13 mouse cellular contexts compared by ENCODE assay signal in the genomic region with DNA sequence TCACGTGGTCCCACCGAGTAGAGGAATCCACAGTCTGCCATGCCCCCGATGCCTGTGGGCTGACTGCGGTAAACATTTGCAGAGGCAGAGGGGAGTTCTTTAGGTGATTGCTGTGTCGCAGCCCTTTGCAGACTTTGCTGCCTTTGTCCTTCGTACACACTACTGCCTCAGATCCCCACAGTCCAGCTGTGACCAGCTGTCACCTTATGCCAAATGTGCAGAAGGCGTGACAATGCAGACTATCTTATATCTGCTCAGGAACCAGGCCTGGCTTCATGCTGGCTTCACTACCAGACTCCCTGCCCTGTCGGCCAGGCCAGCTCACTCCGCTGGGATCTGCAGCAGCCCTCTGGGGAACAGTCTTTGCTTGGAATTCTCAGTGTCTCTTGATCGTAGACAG. TPM values are rescaled to one million over a fixed set of nuclear protein-coding genes. Genes with fewer than 3 reads are reported as not detected.
DNase-seq lines count a peak whose midpoint lies in the region; ATAC-seq lines count a peak whose summit lies in the region.
"Had no signal": no experiment of that assay in that cellular context is flagged by ENCODE, and none has a peak within 500 bp of the region (broad histone marks: within the 10 kb centered on the region; RNA-seq: fewer than 3 reads in every experiment).

No protein-coding gene starts in this region.

- no peak overlapping the region for H3K9ac ChIP-seq in hindbrain, embryonic 11.5 days (ENCODE audit: low read depth, low read length)
- no peak overlapping the region for H3K9ac ChIP-seq in limb, embryonic 12.5 days (replicated peaks)
- H3K9ac ChIP-seq in embryonic facial prominence, embryonic 15.5 days: no peak overlapping the region
- no peak overlapping the region for H3K9ac ChIP-seq in liver, embryonic 12.5 days
- H3K9ac ChIP-seq: liver, embryonic 13.5 days had no signal

- DNase-seq in hindbrain, embryonic 10.5 days (ENCODE audit: low spot score): no peak
- no peak for DNase-seq in hindbrain, embryonic 11.5 days (ENCODE audit: low spot score)
- no peak for DNase-seq in limb, embryonic 10.5 days (ENCODE audit: low spot score)
- DNase-seq in embryonic facial prominence, embryonic 10.5 days (ENCODE audit: low spot score): no peak
- DNase-seq: cerebellum, adult 11 months; kidney, postnatal 14 days; liver, embryonic 13.5 days; retina, postnatal 1 day; thymus, adult 18-20 months had no signal

- WGBS in hindbrain, embryonic 10.5 days: 31% methylated on average over 10 of the region's 10 CpGs
- 38% methylated on average over 10 of the region's 10 CpGs for WGBS in hindbrain, embryonic 11.5 days
- 59% methylated on average over 10 of the region's 10 CpGs for WGBS in limb, embryonic 12.5 days
- WGBS in limb, embryonic 10.5 days: 64% methylated on average over 10 of the region's 10 CpGs
- 53% methylated on average over 10 of the region's 10 CpGs for WGBS in embryonic facial prominence, embryonic 10.5 days
- 50% methylated on average over 10 of the region's 10 CpGs for WGBS in embryonic facial prominence, embryonic 15.5 days
- 48% methylated on average over 10 of the region's 10 CpGs for WGBS in liver, embryonic 12.5 days (ENCODE audit: insufficient replicate concordance)

- H3K27me3 ChIP-seq in hindbrain, embryonic 10.5 days (ENCODE audit: insufficient read depth, poor library complexity, severe bottlenecking): no peaks in the 10 kb centered on the region
- no peaks in the 10 kb centered on the region for H3K27me3 ChIP-seq in hindbrain, embryonic 11.5 days (ENCODE audit: control insufficient read depth, insufficient read depth, low read length)
- H3K27me3 ChIP-seq in limb, embryonic 12.5 days: no peaks in the 10 kb centered on the region
- H3K27me3 ChIP-seq in limb, embryonic 10.5 days (ENCODE audit: low read depth, poor library complexity, severe bottlenecking): no peaks in the 10 kb centered on the region
- H3K27me3 ChIP-seq in embryonic facial prominence, embryonic 10.5 days (replicated peaks; ENCODE audit: low read depth, poor library complexity, severe bottlenecking): no peaks in the 10 kb centered on the region
- no peaks in the 10 kb centered on the region for H3K27me3 ChIP-seq in embryonic facial prominence, embryonic 15.5 days
- no peaks in the 10 kb centered on the region for H3K27me3 ChIP-seq in liver, embryonic 12.5 days (replicated peaks)
- H3K27me3 ChIP-seq: liver, embryonic 13.5 days had no signal

- H3K4me2 ChIP-seq in hindbrain, embryonic 11.5 days (replicated peaks; ENCODE audit: low read depth, low read length): no peak overlapping the region; the same call in 1 of the 2 replicates
- H3K4me2 ChIP-seq in limb, embryonic 12.5 days: no peak overlapping the region
- no peak overlapping the region for H3K4me2 ChIP-seq in embryonic facial prominence, embryonic 15.5 days (replicated peaks)
- no peak overlapping the region for H3K4me2 ChIP-seq in liver, embryonic 12.5 days
- H3K4me2 ChIP-seq: liver, embryonic 13.5 days had no signal

- no peak for ATAC-seq in hindbrain, embryonic 11.5 days (ENCODE audit: low FRiP score)
- ATAC-seq in limb, embryonic 12.5 days (ENCODE audit: insufficient number of reproducible peaks, insufficient read depth, low FRiP score, low TSS enrichment, low read depth): 0 out of 2 replicates have a peak, but pooled peaks have one; percentile 42
- ATAC-seq in embryonic facial prominence, embryonic 15.5 days (ENCODE audit: insufficient number of reproducible peaks, low FRiP score, low TSS enrichment, low read depth): peak; percentile 19; the same call in 1 of the 2 replicates
- ATAC-seq in liver, embryonic 12.5 days: no peak
- ATAC-seq: forebrain, embryonic 14.5 days had no signal

- peak overlapping the region; percentile 75 for H3K27ac ChIP-seq in hindbrain, embryonic 10.5 days
- H3K27ac ChIP-seq in hindbrain, embryonic 11.5 days (ENCODE audit: low read depth, low read length): no peak overlapping the region
- no peak overlapping the region for H3K27ac ChIP-seq in limb, embryonic 12.5 days
- no peak overlapping the region; the same call in 1 of the 2 replicates for H3K27ac ChIP-seq in limb, embryonic 10.5 days
- H3K27ac ChIP-seq in embryonic facial prominence, embryonic 10.5 days (replicated peaks): 0 out of 2 replicates have a peak overlapping the region, but pooled peaks have one; percentile 35
- no peak overlapping the region for H3K27ac ChIP-seq in embryonic facial prominence, embryonic 15.5 days (replicated peaks)
- H3K27ac ChIP-seq in liver, embryonic 12.5 days: no peak overlapping the region
- H3K27ac ChIP-seq: liver, embryonic 13.5 days had no signal

- H3K4me1 ChIP-seq in hindbrain, embryonic 10.5 days (replicated peaks): peaks cover 7% of the 10 kb centered on the region
- H3K4me1 ChIP-seq in hindbrain, embryonic 11.5 days (replicated peaks; ENCODE audit: control insufficient read depth, insufficient read depth, low read length): no peaks in the 10 kb centered on the region
- H3K4me1 ChIP-seq in limb, embryonic 12.5 days (replicated peaks): no peaks in the 10 kb centered on the region
- H3K4me1 ChIP-seq in limb, embryonic 10.5 days: no peaks in the 10 kb centered on the region
- H3K4me1 ChIP-seq in embryonic facial prominence, embryonic 10.5 days: 0 out of 2 replicates have a peak, but pooled peaks cover 5% of the 10 kb centered on the region
- no peaks in the 10 kb centered on the region for H3K4me1 ChIP-seq in embryonic facial prominence, embryonic 15.5 days
- no peaks in the 10 kb centered on the region for H3K4me1 ChIP-seq in liver, embryonic 12.5 days
- H3K4me1 ChIP-seq: liver, embryonic 13.5 days had no signal

- no peaks in the 10 kb centered on the region for H3K36me3 ChIP-seq in hindbrain, embryonic 10.5 days
- H3K36me3 ChIP-seq in hindbrain, embryonic 11.5 days (ENCODE audit: control insufficient read depth, insufficient read depth, low read length): no peaks in the 10 kb centered on the region
- H3K36me3 ChIP-seq in limb, embryonic 12.5 days: no peaks in the 10 kb centered on the region
- H3K36me3 ChIP-seq in limb, embryonic 10.5 days: no peaks in the 10 kb centered on the region
- H3K36me3 ChIP-seq in embryonic facial prominence, embryonic 10.5 days (replicated peaks): no peaks in the 10 kb centered on the region
- H3K36me3 ChIP-seq in embryonic facial prominence, embryonic 15.5 days: no peaks in the 10 kb centered on the region
- no peaks in the 10 kb centered on the region for H3K36me3 ChIP-seq in liver, embryonic 12.5 days
- H3K36me3 ChIP-seq: liver, embryonic 13.5 days had no signal

- H3K4me3 ChIP-seq in hindbrain, embryonic 10.5 days: no peak overlapping the region
- no peak overlapping the region for H3K4me3 ChIP-seq in hindbrain, embryonic 11.5 days (ENCODE audit: low read depth, low read length)
- no peak overlapping the region for H3K4me3 ChIP-seq in limb, embryonic 12.5 days (replicated peaks)
- H3K4me3 ChIP-seq in limb, embryonic 10.5 days: no peak overlapping the region
- H3K4me3 ChIP-seq in embryonic facial prominence, embryonic 10.5 days: no peak overlapping the region
- H3K4me3 ChIP-seq in embryonic facial prominence, embryonic 15.5 days (replicated peaks): no peak overlapping the region
- H3K4me3 ChIP-seq in liver, embryonic 12.5 days: no peak overlapping the region
- H3K4me3 ChIP-seq: liver, embryonic 13.5 days had no signal

- H3K9me3 ChIP-seq in hindbrain, embryonic 10.5 days: peaks cover 7% of the 10 kb centered on the region; the same call in 1 of the 2 replicates
- no peaks in the 10 kb centered on the region for H3K9me3 ChIP-seq in hindbrain, embryonic 11.5 days (ENCODE audit: control insufficient read depth, low read length)
- peaks cover 13% of the 10 kb centered on the region; the same call in 1 of the 2 replicates for H3K9me3 ChIP-seq in limb, embryonic 12.5 days
- H3K9me3 ChIP-seq in limb, embryonic 10.5 days (replicated peaks): no peaks in the 10 kb centered on the region
- peaks cover 7% of the 10 kb centered on the region for H3K9me3 ChIP-seq in embryonic facial prominence, embryonic 10.5 days
- no peaks in the 10 kb centered on the region; the same call in 1 of the 2 replicates for H3K9me3 ChIP-seq in embryonic facial prominence, embryonic 15.5 days (replicated peaks)
- no peaks in the 10 kb centered on the region for H3K9me3 ChIP-seq in liver, embryonic 12.5 days (replicated peaks)

RNA-seq across cellular contexts. Expression of gene Slc2a12, which starts 29.5 kb away (rescaled TPM):
- 1.9 and 2.0 TPM in 2 replicates for polyA plus RNA-seq in hindbrain, embryonic 10.5 days (2016; fragmentation: Nextera tagmentation; extraction: Ambion mirVana)
- polyA plus RNA-seq in hindbrain, embryonic 11.5 days (2014; fragmentation: Nextera tagmentation; extraction: Ambion mirVana): 2.4 and 3.2 TPM in 2 replicates
- polyA plus RNA-seq in limb, embryonic 12.5 days (2016; fragmentation: Nextera tagmentation; extraction: Ambion mirVana): 1.4 and 1.5 TPM in 2 replicates
- 0.44 and 1.2 TPM in 2 replicates for polyA plus RNA-seq in limb, embryonic 10.5 days (2016; fragmentation: Nextera tagmentation; extraction: Ambion mirVana)
- 1.2 and 1.7 TPM in 2 replicates for polyA plus RNA-seq in embryonic facial prominence, embryonic 10.5 days (2016; fragmentation: Nextera tagmentation; extraction: Ambion mirVana)
- polyA plus RNA-seq in embryonic facial prominence, embryonic 15.5 days (2015; fragmentation: Nextera tagmentation; extraction: Ambion mirVana): 3.7 and 3.8 TPM in 2 replicates
- 0.18 and 0.24 TPM in 2 replicates for polyA plus RNA-seq in liver, embryonic 12.5 days (2016; fragmentation: Nextera tagmentation; extraction: Ambion mirVana)

Comparison
In these comparisons a context has a peak if more than half of its experiments do, and no peak if none do; other contexts are left out.
1. H3K27ac ChIP-seq: peak in hindbrain, embryonic 10.5 days (single experiment) and embryonic facial prominence, embryonic 10.5 days (single experiment); none in hindbrain, embryonic 11.5 days (single experiment), limb, embryonic 12.5 days (single experiment), limb, embryonic 10.5 days (single experiment), embryonic facial prominence, embryonic 15.5 days (single experiment) and liver, embryonic 12.5 days (single experiment).
2. ATAC-seq: peak in limb, embryonic 12.5 days (single experiment) and embryonic facial prominence, embryonic 15.5 days (single experiment); none in hindbrain, embryonic 11.5 days (single experiment) and liver, embryonic 12.5 days (single experiment).